Mouse (Mus musculus): ENCODE measurements around the gene Zfp456.
"Not testable (repeated sequence)": the region's sequence is repeated elsewhere in the genome, so short reads cannot be mapped to it uniquely, and the experiment has no call there.

The Zfp456 gene

DNA sequence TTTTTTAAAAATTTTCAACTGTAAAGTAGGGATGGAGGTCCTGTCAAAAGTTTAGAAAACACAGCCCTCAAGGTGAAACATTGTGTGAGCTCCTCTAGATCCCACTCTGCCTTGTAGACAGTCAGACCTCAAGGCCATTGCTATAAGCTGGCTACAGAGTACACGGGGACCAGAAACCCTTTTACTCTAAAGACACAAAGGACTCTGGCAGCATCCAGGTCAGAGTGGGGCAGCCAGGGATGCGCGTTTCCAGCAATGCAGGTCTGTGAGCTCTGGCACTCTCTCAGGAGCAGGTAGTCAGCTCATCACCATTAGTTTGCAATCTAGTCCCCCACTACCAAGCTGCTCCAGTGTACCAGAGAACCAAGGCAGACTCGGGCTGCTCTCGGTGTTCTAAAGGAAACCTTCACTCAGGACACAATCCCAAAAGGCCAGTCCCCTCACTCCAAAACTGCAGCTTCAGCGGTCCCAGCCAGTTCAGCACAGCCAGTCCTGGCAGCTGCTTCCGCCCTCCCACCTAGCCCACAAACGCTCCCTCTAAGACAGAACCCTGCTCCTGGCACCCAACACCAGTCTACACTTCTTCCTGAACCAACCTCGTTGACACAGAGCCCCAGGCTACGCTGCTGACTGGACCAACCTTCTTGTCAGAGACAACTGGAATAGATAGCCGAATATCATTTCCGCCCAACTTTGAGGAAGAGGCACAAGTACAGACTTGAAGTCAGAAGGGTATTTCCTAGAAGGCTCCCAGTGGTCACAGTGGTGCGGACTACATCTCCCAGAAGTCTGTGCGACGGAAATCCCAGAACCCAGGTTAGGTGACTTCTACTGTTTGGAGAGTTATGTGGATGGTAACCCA is at the start of gene Zfp456, which contains the start of gene Gm28041:
TSS of gene Zfp456 (minus strand) at position 761 of the 862 bp plus-strand sequence.
TSS of gene Gm28041 (minus strand) at position 684 of the 862 bp plus-strand sequence.
- peak; percentile 64 for DNase-seq (ENCODE audit: low read depth, low spot score)

DNA sequence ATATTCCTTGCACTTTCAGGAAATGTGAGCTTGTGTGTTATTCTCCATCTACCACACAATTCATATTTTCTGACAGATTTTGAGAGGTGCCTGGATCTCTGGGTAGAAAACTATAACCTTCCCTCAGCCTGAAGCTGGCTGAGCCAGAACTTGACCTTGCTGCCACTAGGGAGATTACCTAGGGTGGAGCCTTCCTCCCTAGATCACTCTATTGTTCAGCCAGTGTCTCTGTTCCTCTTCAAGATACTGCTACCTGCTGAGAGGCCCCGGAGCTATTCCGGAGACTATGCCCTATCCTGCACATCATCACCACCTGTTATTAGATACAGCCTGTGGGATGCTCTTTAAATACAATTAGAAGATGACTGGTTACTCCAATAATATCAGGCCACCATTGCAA is 46.9 kb upstream of the Zfp456 start:
- not testable (repeated sequence) for DNase-seq (ENCODE audit: low read depth, low spot score)

DNA sequence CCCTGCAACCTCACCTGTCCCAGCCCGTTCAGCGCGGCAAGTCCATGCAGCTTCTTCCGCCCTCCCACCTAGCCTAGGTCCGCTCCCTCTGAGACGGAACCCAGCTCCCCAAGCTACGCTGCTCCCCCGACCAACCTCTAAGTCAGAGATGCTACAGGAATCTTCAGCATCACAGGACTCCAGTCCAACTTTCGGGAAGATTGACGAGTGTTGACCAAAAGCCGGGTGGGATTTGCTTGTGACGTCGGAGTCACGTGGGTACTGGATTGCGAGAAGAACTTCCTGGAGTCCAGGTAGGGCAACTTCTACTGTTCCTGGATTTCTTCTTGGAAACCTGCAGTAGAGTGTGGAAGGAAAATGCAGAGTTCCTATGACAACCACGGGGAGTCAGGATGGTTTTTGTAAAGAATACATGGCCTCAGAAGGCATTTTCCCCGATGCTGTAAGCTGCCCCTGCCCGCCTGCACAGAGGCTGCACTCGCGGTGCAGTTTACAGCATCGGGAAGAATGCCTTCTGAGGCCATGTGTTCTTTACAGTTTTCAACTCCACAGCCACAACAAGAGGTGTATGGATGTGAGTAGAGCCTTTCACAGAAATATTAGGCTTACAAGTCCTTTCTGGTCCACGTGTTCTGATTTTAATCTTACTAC is 45.7 kb upstream of the Zfp456 start, which contains the start of gene Zfp459:
TSS of gene Zfp459 (minus strand) at position 212 of the 651 bp plus-strand sequence.
- peak; percentile 73 for DNase-seq (ENCODE audit: low read depth, low spot score)

DNA sequence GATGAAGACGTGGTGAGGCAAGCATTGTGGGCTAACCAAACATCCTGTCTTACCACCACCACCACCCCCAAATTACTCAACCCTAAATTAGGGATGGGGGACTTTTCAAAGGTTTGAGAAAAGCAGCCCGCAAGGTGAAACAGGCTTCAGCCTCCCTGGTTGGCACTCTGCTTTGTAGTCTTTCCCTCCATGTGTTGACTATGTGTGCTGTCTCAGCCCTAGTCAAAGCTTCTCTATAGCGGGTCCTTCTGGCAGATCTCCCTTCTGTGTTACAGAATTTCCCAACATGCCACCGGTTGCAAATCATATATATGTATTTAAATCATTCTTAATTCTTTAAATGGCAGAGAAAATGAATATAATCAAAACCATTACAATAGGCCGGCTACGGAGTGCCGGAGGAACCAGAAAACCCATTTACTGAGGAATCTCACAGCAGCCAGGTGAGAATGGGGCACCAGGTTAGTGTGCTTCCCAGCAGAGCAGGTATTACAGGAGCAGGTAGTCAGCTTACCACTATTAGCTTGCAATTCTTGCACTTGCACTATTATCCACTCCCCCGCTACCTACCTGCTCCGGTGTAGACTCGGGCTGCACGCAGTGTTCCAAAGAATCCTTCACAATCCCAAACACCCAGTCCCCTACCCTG is 45.1 kb upstream of the Zfp456 start:
- no peak for DNase-seq (ENCODE audit: low read depth, low spot score)

DNA sequence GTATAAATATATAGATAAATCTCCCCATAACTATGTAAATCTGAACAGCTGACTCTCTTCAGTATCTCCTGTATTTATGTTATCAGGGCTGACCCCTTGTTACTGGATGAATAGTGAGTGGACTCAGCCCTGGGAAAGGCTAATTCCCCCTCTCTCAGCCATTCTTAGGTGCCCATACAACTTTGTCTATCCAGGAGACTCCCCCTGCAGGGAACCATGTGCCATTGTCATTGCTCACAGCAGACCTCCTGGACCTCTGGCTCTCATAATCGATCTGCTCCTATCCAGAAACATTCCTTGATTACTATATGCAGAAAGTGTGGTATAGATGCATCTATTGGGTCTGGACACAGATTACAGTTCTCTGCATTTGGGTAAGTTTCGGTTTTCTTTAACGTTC is 41.2 kb upstream of the Zfp456 start:
- DNase-seq (ENCODE audit: low read depth, low spot score): no peak

DNA sequence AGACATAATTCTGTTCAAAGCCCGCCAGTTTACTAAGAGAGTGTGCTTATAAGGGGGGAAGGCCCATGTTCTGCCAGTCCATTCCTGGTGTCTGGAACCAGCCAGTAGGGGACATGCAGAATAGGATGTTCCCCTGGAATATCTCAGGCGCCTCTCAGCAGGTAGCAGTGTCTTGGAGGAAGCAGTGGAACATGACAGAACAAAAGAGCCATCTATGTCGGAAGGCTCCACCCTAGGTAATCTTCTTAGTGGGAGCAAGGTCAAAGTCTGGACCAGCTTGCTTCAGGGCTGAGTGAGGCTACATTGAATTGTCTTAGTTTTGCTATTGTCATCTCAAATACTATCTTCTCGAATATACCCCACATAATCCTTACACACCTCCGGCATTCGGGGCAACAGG is 40.1 kb upstream of the Zfp456 start:
- DNase-seq (ENCODE audit: low read depth, low spot score): no peak

DNA sequence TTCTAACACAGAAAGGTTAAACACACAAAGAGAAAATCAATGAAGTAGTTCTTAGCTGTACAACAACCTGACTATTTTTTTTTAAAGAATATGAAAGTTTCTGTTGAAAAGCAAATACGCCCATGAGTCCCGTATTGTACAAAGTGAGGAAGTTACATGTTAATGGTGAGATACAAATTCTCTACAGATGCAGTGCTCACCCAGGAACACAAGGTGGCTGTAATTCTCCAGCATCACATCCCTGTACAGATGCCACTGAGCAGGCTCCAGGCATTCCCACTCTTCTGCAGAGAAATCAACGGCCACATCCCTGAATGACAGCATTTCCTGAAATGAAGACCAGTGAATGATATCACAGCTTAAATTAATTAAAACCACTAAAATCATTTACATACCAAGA is 38.0 kb upstream of the Zfp456 start:
- not testable (repeated sequence) for DNase-seq (ENCODE audit: low read depth, low spot score)

DNA sequence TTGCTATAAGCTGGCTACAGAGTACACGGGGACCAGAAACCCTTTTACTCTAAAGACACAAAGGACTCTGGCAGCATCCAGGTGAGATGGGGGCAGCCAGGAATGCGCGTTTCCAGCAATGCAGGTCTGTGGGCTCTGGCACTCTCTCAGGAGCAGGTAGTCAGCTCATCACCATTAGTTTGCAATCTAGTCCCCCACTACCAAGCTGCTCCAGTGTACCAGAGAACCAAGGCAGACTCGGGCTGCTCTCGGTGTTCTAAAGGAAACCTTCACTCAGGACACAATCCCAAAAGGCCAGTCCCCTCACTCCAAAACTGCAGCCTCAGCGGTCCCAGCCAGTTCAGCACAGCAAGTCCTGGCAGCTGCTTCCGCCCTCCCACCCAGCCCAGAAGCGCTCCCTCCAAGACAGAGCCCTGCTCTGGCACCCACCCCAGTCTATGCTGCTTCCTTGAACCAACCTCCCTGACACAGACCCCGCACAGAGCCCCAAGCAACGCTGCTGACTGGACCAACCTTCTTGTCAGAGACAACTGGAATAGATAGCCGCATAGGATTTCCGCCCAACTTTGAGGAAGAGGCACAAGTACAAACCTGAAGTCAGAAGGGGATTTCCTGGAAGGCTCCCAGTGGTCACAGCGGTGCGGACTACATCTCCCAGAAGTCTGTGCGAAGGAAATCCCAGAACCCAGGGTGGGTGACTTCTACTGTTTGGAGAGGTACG is 23.7 kb upstream of the Zfp456 start, which contains the start of gene Zfp429:
TSS of gene Zfp429 (minus strand) at position 637 of the 721 bp plus-strand sequence.
- DNase-seq (ENCODE audit: low read depth, low spot score): peak; percentile 52

DNA sequence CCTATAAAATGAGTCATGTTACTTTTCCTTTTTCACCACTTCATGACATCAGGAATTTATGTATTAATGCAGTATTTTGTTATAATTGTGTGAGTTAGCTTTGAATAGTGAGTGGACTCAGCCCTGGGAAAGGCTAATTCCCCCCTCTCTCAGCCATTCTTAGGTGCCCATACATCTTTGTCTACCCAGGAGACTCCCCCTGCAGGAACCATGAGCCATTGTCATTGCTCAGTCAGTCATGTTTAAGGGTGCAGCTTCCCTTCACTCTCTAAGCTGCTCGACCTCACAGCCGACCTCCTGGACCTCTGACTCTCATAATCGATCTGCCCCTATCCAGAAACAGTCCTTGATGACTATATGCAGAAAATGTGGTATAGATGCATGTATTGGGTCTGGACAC is 645 bp upstream of the Zfp456 start:
- not testable (repeated sequence) for DNase-seq (ENCODE audit: low read depth, low spot score)

DNA sequence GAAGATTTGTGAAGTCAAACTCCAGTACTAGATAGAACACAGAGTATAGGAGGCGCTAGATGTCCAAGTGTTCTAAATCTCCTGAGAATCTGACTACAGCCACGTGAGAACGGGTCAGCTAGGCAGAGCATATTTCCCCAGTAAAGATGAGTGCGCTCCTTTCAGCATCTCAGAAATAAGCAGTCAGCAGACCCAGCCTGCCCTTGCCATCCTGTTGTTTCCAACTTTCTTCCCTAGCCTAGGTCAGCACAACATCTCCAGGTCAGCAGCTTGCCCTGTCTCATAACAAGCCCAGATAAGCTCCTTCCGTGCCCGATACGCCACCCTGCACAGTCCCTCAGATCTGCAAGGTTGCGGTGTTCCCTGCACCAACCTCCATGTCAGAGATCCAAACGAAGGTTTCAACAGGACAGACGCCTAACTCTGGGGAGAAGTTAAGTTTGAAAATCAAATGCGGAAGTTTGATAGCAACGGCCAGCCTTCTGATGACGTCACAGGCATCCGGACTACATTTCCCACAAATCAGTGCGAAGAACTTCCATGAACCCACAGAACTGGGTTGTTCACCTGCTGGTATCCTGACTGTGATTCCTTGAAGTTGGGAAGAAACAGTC is 15.4 kb downstream of the Zfp456 start, which contains the start of the genes Gm28044 and Zfp953:
TSS of gene Gm28044 (minus strand) at position 406 of the 614 bp plus-strand sequence.
TSS of gene Zfp953 (minus strand) at position 475 of the 614 bp plus-strand sequence.
- DNase-seq (ENCODE audit: low read depth, low spot score): peak; percentile 87

DNA sequence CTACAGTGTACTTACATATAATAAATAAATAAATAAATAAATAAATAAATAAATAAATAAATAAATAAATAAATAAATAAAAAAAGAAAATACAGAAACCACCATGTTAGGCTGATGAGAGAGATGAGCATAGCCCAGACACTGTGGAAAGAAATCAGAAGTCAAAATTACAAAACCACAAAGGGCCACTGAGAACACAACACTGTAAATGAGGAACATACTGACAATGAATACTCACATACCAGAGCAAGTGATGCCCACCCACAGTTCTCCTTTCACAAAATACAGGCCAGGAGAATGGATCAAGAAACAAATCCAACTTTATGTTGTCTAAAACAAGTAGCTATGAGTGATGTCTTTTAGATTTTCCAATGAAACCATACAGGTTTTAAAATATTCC is 23.8 kb downstream of the Zfp456 start:
- DNase-seq (ENCODE audit: low read depth, low spot score): no peak

DNA sequence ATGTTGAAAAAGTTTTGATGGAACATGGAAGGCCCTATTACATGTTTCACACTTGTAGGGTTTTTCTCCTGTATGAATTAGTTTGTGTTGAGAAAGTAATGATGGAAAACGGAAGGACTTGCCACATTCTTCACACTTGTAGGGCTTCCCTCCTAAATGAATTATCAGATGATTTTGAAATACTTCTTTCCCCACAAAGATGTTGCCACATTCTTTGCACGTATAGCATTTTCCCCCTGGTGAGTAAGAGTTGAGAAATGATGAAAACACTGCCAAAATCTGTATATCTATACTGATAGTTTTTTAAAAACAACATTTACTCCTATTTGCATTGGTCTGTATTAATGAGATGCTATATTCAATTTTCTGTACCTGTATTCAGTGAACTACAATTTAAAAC is 32.2 kb downstream of the Zfp456 start:
- no peak for DNase-seq (ENCODE audit: low read depth, low spot score)

DNA sequence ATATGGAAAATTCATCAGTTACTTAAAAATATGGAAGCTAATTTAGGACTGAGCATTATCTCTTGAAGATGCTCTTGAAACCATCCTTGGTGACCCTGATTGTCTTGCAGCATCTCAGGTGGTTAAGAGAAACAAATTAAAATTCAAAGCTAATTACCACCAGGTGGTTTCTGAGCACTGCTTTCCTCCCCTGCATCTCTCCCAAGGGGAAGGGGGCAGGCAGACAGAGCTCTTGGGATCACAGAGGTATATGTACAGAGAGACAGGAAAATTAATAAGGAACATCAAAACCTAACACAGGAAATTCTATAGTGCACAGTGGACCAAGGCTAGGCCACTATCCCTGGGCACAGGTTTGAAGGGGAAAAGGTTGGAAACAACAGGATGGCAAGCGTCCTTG is 42.7 kb downstream of the Zfp456 start:
- DNase-seq (ENCODE audit: low read depth, low spot score): no peak

DNA sequence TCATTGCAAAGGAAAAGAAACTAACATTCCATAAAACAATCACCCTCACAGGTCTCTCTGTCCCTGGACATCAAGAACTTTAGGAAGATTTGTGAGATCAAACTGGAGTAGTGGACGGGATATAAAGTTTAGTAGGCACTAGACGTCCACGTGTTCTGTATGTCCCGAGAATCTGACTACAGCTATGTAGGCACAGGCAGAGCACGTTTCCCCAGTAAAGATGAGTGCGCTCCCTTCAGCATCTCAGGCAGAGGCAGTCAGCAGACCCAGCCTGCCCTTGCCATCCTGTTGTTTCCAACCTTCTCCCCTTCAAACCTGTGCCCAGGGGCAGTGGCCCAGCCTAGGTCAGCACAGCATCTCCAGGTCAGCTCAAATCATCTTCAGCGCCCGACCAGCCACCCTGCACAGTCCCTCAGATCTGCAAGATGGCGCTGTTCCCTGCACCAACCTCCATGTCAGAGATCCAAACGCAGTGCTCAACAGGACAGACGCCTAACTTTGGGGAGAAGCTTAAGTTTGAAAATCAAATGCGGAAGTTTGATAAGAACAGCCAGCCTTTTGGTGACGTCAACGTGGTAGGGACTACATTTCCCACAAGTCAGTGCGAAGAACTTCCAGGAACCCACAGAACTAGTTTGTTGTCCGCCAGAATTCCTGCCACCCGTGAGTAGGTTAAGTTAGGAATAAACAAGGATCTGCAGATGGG is 43.4 kb downstream of the Zfp456 start, which contains the start of gene Zfp595:
TSS of gene Zfp595 (minus strand) at position 552 of the 706 bp plus-strand sequence.
- peak; percentile 79 for DNase-seq (ENCODE audit: low read depth, low spot score)

All from forelimb bud, embryonic 11.5 days (tissue).